In the genomic region with DNA sequence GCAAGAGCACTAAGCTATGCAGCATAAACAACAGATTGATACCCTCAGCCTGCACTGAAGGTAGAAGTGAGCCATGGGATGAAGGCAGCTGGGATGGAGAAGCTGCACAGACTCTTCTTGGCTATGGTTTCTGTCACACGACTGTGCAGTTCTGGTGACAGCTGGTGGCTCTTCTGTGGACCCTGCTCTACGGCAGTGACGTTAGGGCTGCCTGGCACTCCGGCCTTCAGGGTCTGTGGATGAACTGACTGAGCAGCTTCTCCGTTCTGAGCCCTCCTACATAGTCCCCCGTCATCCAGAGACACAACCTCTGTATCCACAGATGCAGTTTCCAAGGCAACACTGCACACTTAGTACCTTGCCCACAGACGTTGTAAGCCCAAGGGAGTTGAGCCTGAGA, we compare ENCODE assay signal across 23 mouse cellular contexts. TPM values are rescaled to one million over a fixed set of nuclear protein-coding genes. Genes with fewer than 3 reads are reported as not detected.
DNase-seq lines count a peak whose midpoint lies in the region; ATAC-seq and TF ChIP-seq lines count a peak whose summit lies in the region.
"Had no signal": no experiment of that assay in that cellular context is flagged by ENCODE, and none has a peak within 500 bp of the region (broad histone marks: within the 10 kb centered on the region; RNA-seq: fewer than 3 reads in every experiment).

No protein-coding gene starts in this region.

- peak; percentile 70 for ATAC-seq in forebrain, postnatal 0 days
- ATAC-seq in forebrain, embryonic 12.5 days (ENCODE audit: low FRiP score) = no peak
- ATAC-seq: CD4-positive, CD25-positive, alpha-beta regulatory T cell, adult 4 months; intestine, embryonic 15.5 days had no signal

- H3K4me1 ChIP-seq in forebrain, postnatal 0 days (ENCODE audit: insufficient read depth) = peaks cover 7% of the 10 kb centered on the region; the same call in 1 of the 2 replicates
- H3K4me1 ChIP-seq in forebrain, embryonic 12.5 days = peaks cover 17% of the 10 kb centered on the region
- H3K4me1 ChIP-seq: heart, embryonic 12.5 days had no signal

- no peak overlapping the region for H3K4me3 ChIP-seq in forebrain, postnatal 0 days (ENCODE audit: low read depth, low read length)
- H3K4me3 ChIP-seq in forebrain, embryonic 12.5 days (replicated peaks) = no peak overlapping the region
- H3K4me3 ChIP-seq: embryonic facial prominence, embryonic 13.5 days; gastrocnemius, adult 2 months; heart, embryonic 12.5 days; hindbrain, embryonic 12.5 days; intestine, embryonic 15.5 days had no signal

- no peaks in the 10 kb centered on the region for H3K9me3 ChIP-seq in forebrain, postnatal 0 days (ENCODE audit: low read length)
- no peaks in the 10 kb centered on the region for H3K9me3 ChIP-seq in forebrain, embryonic 12.5 days
- H3K9me3 ChIP-seq: embryonic facial prominence, embryonic 13.5 days; heart, embryonic 12.5 days; hindbrain, embryonic 12.5 days; intestine, embryonic 15.5 days had no signal

- peak; percentile 64 to 65 for DNase-seq in cerebellum, postnatal 10 days
- DNase-seq in cerebellum, postnatal 25 days = no peak
- DNase-seq in forebrain, postnatal 0 days = peak; percentile 52
- peak; percentile 52 for DNase-seq in layer of hippocampus, adult 11-12 months (ENCODE audit: low spot score)
- DNase-seq in layer of hippocampus, postnatal 10 days (ENCODE audit: low spot score in 2 of 2) = no peak
- DNase-seq in left cerebral cortex, postnatal 4 days = peak; percentile 52
- no peak for DNase-seq in left cerebral cortex, adult 11 months (ENCODE audit: low spot score)
- DNase-seq: adrenal gland, adult 8-10 months; adrenal gland, postnatal 36 days; B cell, adult 2 months; cerebellum, adult 11 months; cerebellum, adult 8-10 months; cerebellum, postnatal 36 days; gastrocnemius, adult 2 months; gastrocnemius, postnatal 25 days had no signal

- H3K36me3 ChIP-seq in forebrain, postnatal 0 days (ENCODE audit: insufficient read depth) = no peaks in the 10 kb centered on the region
- H3K36me3 ChIP-seq in forebrain, embryonic 12.5 days (replicated peaks) = no peaks in the 10 kb centered on the region
- H3K36me3 ChIP-seq: embryonic facial prominence, embryonic 13.5 days; G1E; heart, embryonic 12.5 days; hindbrain, embryonic 12.5 days; intestine, embryonic 15.5 days had no signal

- no peak overlapping the region for H3K27ac ChIP-seq in forebrain, postnatal 0 days (ENCODE audit: low read depth, low read length)
- no peak overlapping the region for H3K27ac ChIP-seq in forebrain, embryonic 12.5 days
- H3K27ac ChIP-seq: embryonic facial prominence, embryonic 13.5 days; gastrocnemius, adult 2 months; hindbrain, embryonic 12.5 days; intestine, embryonic 15.5 days had no signal

- no peaks in the 10 kb centered on the region for H3K27me3 ChIP-seq in forebrain, postnatal 0 days (ENCODE audit: insufficient read depth, low read length)
- H3K27me3 ChIP-seq in forebrain, embryonic 12.5 days = peaks cover 23% of the 10 kb centered on the region
- H3K27me3 ChIP-seq: embryonic facial prominence, embryonic 13.5 days; hindbrain, embryonic 12.5 days; intestine, embryonic 15.5 days had no signal

- no peak overlapping the region for H3K4me2 ChIP-seq in forebrain, postnatal 0 days (ENCODE audit: low read depth)
- H3K4me2 ChIP-seq in forebrain, embryonic 12.5 days = no peak overlapping the region
- H3K4me2 ChIP-seq: embryonic facial prominence, embryonic 13.5 days; heart, embryonic 12.5 days; hindbrain, embryonic 12.5 days; intestine, embryonic 15.5 days had no signal

- H3K9ac ChIP-seq in forebrain, postnatal 0 days = no peak overlapping the region
- H3K9ac ChIP-seq in forebrain, embryonic 12.5 days = no peak overlapping the region
- H3K9ac ChIP-seq: embryonic facial prominence, embryonic 13.5 days; heart, embryonic 12.5 days; hindbrain, embryonic 12.5 days; intestine, embryonic 15.5 days had no signal

- intact Hi-C loops in left cerebral cortex, postnatal 4 days (cut with DNase I) = loop anchor here (5.0 kb wide), 1 partner anchor 171 kb away; no protein-coding TSS in a partner anchor

- 44% methylated on average over 7 of the region's 7 CpGs for WGBS in forebrain, postnatal 0 days
- WGBS in forebrain, embryonic 12.5 days = 81% methylated on average over 7 of the region's 7 CpGs

- no peak for TF ChIP-seq CTCF in forebrain, postnatal 0 days (IDR thresholded peaks at IDR 0.05; ENCODE audit: low read depth)

RNA-seq across cellular contexts. Expression of a gene that starts 40.7 kb away (rescaled TPM):
- 121 and 125 TPM in 2 replicates for total RNA-seq in forebrain, postnatal 0 days (2014; rRNA removed)
- 112 and 142 TPM in 2 replicates for polyA plus RNA-seq in forebrain, postnatal 0 days (2015; fragmentation: Nextera tagmentation; extraction: Ambion mirVana)
- polyA plus RNA-seq in forebrain, embryonic 12.5 days (2016; fragmentation: Nextera tagmentation; extraction: Ambion mirVana) = 139 and 143 TPM in 2 replicates
- total RNA-seq in layer of hippocampus, postnatal 10 days (2021) = 100 to 1,000 TPM; 117 to 125 TPM
- 100 to 1,000 TPM; 101 to 108 TPM for total RNA-seq in left cerebral cortex, postnatal 4 days (2021)
- total RNA-seq: granulocyte monocyte progenitor cell, adult 5-6 weeks had no signal
- polyA plus RNA-seq: CD4-positive, CD25-positive, alpha-beta regulatory T cell, adult 4 months; G1E had no signal

Comparison
In these comparisons a context has a peak if more than half of its experiments do, and no peak if none do; other contexts are left out.
1. DNase-seq: peak in cerebellum, postnatal 10 days (2 of 2), forebrain, postnatal 0 days (single experiment), layer of hippocampus, adult 11-12 months (single experiment) and left cerebral cortex, postnatal 4 days (single experiment); none in cerebellum, postnatal 25 days (0 of 2), layer of hippocampus, postnatal 10 days (0 of 2) and left cerebral cortex, adult 11 months (single experiment).